Mouse (Mus musculus) embryonic facial prominence, embryonic 12.5 days (tissue): ENCODE results near the gene Myo1e. TPM values are rescaled to one million over a fixed set of nuclear protein-coding genes. Genes with fewer than 3 reads are reported as not detected.

Source experiments
- ATAC-seq: fragments of 200-750 bp; cut with Nextera tagmentation; 2 replicates; pipeline ENCODE4 v1.8.0; 2017; ENCODE audit not compliant: insufficient number of reproducible peaks, insufficient read depth, low FRiP score, low TSS enrichment
- H3K27ac ChIP-seq: fragments of 300-500 bp; sonication (generic); 2 replicates; pipeline ENCODE4 v1.5.1; 2016; ENCODE audit warnings: mild to moderate bottlenecking
- H3K27me3 ChIP-seq: fragments of 300-500 bp; sonication (generic); 2 replicates; pipeline ENCODE4 v1.6.1; 2016; ENCODE audit warnings: mild to moderate bottlenecking, moderate library complexity
- H3K36me3 ChIP-seq: fragments of 300-500 bp; sonication (generic); 2 replicates; pipeline ENCODE4 v1.6.1; 2016; ENCODE audit warnings: mild to moderate bottlenecking
- H3K4me1 ChIP-seq: fragments of 300-500 bp; sonication (generic); 2 replicates; pipeline ENCODE4 v1.6.1; 2016
- H3K4me2 ChIP-seq: fragments of 300-500 bp; sonication (generic); replicated peaks from 2 replicates; pipeline ENCODE4 v1.6.1; 2016; ENCODE audit warnings: mild to moderate bottlenecking, moderate library complexity
- H3K4me3 ChIP-seq: fragments of 300-500 bp; sonication (generic); 2 replicates; pipeline ENCODE4 v1.5.1; 2016; ENCODE audit warnings: mild to moderate bottlenecking
- H3K9ac ChIP-seq: fragments of 300-500 bp; sonication (generic); 2 replicates; pipeline ENCODE4 v1.6.1; 2016; ENCODE audit warnings: mild to moderate bottlenecking, moderate library complexity
- H3K9me3 ChIP-seq: fragments of 300-500 bp; sonication (generic); 2 replicates; pipeline ENCODE4 v1.6.1; 2016; ENCODE audit warnings: mild to moderate bottlenecking, moderate library complexity
- WGBS: fragments of 180-500 bp; shearing (Covaris S2); methylation state at CpG from one replicate; pipeline ENCODE4 v1.1.7; 2016; 5-methylcytosine and 5-hydroxymethylcytosine counted together
- polyA plus RNA-seq: library from polyadenylated mRNA; unstranded; fragments of >200 nt; fragmentation: Nextera tagmentation; extraction: Ambion mirVana; gene quantifications from 2 replicates; pipeline ENCODE4 v1.2.1, GENCODE M21; 2016

The Myo1e gene
- polyA plus RNA-seq, 1 experiment from 2014 or later = 21.0 TPM

DNA sequence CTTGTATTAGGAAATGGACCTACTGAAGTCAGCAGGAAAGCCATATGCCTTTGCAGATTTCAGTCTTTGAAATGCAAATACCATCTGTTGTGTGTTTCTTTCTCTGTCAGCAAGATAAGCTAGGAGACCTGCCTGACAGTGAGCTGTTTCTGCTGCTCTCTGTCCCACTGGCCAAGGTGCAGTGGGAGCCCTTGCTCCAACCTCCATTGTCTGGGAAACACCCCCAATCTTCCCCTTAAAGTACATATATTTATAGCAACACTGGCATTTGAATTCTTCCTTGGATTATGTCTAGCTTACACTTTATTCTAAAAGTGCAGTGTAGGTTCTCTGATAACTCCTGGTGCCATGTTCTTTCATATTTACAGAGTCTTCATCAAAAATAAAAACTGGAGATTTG is 131.7 kb downstream of the Myo1e start:
- no peaks in the 10 kb centered on the region for H3K9me3 ChIP-seq
- H3K36me3 ChIP-seq = peaks cover 61% of the 10 kb centered on the region
- H3K4me2 ChIP-seq = no peak overlapping the region
- H3K4me1 ChIP-seq = no peaks in the 10 kb centered on the region
- H3K4me3 ChIP-seq = no peak overlapping the region
- no peak overlapping the region for H3K27ac ChIP-seq
- no peak for ATAC-seq
- no peak overlapping the region for H3K9ac ChIP-seq
- no peaks in the 10 kb centered on the region for H3K27me3 ChIP-seq

DNA sequence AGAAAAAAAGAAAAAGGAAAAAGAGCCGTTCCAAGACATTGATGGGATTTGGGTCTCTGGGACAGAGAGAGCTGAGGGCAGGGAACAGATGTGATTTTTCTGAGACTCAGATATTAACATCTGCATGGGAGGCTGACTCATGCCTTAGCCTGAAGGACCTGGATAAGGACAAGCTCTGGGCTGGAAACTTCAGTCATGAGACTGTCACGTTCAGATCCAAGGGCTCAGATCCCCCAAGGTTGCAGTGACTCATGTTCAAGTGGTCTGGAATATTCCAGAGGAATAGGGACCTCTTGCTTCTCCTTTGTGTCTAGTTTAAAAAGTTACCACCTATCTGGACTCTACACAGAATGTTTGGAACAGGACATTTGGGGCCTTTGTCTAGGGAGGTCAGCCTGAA is 142.1 kb downstream of the Myo1e start:
- Histone ChIP-seq H3K4me2 (no peak overlapping the region), H3K36me3 (peaks cover 14% of the 10 kb centered on the region), H3K9me3 (no peaks in the 10 kb centered on the region)

DNA sequence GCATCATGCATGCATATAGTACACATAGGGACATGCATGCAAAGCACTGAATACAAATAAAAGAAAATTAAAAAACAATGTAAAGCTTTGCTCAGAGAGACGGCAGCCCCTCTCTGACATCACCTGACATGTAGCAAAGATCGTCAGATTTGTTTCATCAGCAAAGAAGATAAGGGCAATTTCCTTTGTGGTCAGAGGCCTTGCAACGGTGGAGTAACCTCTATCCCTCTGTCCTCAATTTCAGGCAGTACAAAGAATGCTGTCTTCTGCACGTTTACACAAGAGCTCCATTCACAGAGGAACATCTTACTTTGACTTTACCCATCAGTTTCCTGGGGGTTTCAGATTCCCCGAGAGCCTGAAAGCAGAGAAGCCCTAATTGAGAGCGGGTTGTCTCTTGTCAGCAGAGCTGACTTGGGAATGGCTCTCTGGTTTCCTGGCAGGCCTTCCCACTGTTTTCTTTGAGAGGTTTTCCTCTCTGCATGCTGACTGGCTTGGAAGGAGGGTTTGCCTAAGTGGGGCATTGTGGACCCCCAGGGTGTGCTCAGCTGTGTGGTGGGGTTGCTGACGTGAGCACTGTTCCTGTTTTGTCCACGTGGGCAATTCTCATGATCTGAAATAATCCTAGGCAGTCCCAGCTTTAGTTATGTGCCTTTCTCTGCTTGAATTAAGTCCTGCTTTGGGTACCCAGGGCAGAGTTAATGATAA is 144.6 kb downstream of the Myo1e start:
- Histone ChIP-seq H3K36me3 (peaks cover 21% of the 10 kb centered on the region), H3K4me3 (no peak overlapping the region), H3K27me3 (no peaks in the 10 kb centered on the region), H3K4me1 (peaks cover 15% of the 10 kb centered on the region), H3K4me2 (no peak overlapping the region), H3K9me3 (no peaks in the 10 kb centered on the region), H3K9ac (no peak overlapping the region), H3K27ac (peak overlapping the region; percentile 69)
- ATAC-seq = 0 out of 2 replicates have a peak, but pooled peaks have one; percentile 60
- WGBS = 11% methylated on average over 8 of the region's 8 CpGs

More for the DNA sequence above, 142.1 kb downstream of the Myo1e start:
- 87% methylated on average over 2 of the region's 2 CpGs for WGBS
- Histone ChIP-seq H3K9ac (no peak overlapping the region), H3K27me3 (no peaks in the 10 kb centered on the region), H3K27ac (no peak overlapping the region), H3K4me1 (peaks cover 9% of the 10 kb centered on the region), H3K4me3 (no peak overlapping the region)
- no peak for ATAC-seq

DNA sequence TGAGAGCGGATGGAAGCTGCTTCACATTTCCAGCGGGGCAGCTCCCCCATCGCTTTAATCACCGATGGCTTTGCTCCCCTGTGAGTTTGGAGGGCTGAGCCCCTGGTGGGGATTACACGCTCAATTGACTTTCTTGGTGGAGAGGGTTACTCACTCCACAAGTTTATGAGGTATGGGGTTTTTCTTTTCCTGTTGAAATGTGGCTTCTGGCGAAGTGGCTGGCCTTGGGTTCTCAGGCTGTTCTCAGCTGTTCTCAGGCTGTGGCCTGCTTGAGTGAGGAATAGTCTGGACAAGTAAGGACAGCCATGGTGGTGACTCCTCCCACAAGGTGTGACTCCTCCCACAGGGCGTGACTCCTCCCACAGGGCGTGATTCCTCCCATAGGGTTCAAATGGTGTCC is 149.1 kb downstream of the Myo1e start:
- Histone ChIP-seq H3K4me1 (peaks cover 15% of the 10 kb centered on the region), H3K9ac (no peak overlapping the region), H3K27ac (no peak overlapping the region), H3K4me2 (no peak overlapping the region), H3K27me3 (no peaks in the 10 kb centered on the region), H3K4me3 (no peak overlapping the region), H3K9me3 (0 out of 2 replicates have a peak, but pooled peaks cover 3% of the 10 kb centered on the region), H3K36me3 (peaks cover 30% of the 10 kb centered on the region)
- peak; percentile 35; the same call in 1 of the 2 replicates for ATAC-seq
- 39% methylated on average over 8 of the region's 8 CpGs for WGBS

DNA sequence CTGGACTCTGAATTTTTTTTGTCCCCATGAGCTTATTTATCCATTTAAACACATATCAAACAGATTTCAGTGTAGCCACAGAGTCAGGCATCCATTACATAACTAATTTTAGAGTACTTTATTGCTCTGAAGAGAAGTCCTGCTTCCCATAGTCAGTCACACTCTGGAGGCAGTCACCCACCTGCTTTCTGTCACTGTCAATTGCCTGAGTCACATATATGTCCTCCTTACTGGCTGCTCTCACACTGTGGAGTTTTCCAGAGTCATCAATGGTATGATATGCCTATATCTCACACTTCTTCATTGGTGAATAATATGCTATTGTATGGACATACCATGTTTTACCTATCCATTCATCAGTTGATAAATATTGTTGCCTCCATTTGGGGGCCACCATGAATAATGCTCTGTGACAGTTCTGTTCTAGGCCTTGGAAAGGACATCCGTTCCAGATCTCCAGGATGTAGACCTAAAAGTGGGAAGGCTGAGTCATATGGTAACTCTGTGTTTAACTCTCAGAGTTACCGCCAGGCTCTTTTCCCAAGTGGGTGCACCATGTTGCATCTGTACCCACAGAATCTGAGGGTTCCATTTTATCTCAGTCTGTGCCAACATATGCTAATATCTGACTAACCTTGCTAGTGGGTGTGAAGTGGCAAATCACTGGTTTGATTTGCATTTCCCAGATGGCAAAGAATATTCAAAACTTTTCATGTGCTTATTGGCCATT is 152.4 kb downstream of the Myo1e start:
- H3K4me1 ChIP-seq = peaks cover 6% of the 10 kb centered on the region; the same call in 1 of the 2 replicates
- no peaks in the 10 kb centered on the region for H3K27me3 ChIP-seq
- 93% methylated on average over 2 of the region's 2 CpGs for WGBS
- H3K27ac ChIP-seq = no peak overlapping the region
- H3K36me3 ChIP-seq = peaks cover 25% of the 10 kb centered on the region
- no peak overlapping the region for H3K4me2 ChIP-seq
- ATAC-seq = no peak
- H3K9me3 ChIP-seq = 0 out of 2 replicates have a peak, but pooled peaks cover 3% of the 10 kb centered on the region
- H3K4me3 ChIP-seq = no peak overlapping the region
- H3K9ac ChIP-seq = no peak overlapping the region

DNA sequence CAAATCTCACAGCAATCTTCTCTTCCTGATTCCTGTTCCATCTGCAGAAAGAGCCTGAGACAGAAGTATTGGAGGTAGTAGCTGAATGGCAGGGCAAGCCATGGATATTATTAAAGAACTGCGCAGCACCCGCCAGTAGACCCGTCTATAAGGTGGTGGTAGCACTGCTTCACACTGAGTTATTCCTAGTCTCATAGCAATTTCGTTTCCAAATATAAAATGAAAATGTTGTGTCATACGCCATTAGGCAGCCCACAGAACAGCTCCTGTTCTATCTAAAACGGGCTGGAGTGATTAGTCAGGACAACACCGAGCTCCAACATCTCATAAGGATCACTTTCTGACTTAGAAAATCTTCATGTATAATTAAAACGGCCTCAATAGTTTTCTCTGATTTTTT is 157.6 kb downstream of the Myo1e start:
- Histone ChIP-seq H3K9me3 (no peaks in the 10 kb centered on the region), H3K4me3 (no peak overlapping the region), H3K4me1 (no peaks in the 10 kb centered on the region), H3K9ac (no peak overlapping the region), H3K27me3 (no peaks in the 10 kb centered on the region), H3K27ac (no peak overlapping the region), H3K36me3 (peaks cover 21% of the 10 kb centered on the region), H3K4me2 (no peak overlapping the region)
- 94% methylated on average over 8 of the region's 8 CpGs for WGBS
- ATAC-seq = no peak

DNA sequence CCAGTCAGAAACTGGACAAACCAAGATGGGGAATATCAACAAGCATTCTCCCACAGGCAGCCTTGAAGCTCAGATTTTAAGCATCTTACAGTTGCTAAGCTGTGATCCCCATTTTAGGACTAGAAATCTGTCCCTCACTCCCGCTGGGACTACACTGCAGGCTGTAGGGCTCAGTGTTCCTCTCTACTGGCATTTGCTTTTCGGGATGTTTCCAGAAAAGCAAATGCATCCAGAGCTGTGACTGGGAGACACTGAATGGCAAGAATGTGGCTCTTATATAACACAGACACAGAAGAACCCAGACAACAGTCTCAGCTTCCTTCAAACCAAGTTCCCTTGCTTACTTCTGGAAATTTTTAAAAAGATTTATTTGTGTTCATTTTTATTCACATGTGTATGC is 158.8 kb downstream of the Myo1e start:
- WGBS = 80% methylated on average over 2 of the region's 2 CpGs

DNA sequence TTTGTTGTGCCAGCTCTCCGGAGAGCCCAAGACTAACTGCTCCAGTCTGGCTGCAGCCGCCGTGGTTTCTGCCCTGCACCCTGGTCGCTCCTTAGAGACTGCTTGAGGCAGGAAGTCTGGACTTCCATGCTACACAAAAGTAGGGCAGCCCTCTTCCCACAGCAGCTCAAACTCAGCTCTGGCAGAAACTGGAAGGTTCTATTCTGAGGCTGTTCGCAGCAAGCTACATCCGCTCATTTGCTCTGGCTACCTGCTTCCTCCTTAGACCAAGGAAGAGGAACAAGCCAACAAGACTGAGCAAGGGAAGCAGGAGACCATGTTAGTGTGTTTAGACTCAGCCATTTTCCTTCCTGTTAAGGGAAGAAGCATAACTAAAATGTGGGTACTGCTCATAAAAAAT is 159.7 kb downstream of the Myo1e start:
- no peaks in the 10 kb centered on the region for H3K4me1 ChIP-seq
- no peaks in the 10 kb centered on the region for H3K27me3 ChIP-seq
- H3K4me3 ChIP-seq = no peak overlapping the region
- H3K9me3 ChIP-seq = no peaks in the 10 kb centered on the region
- peaks cover 26% of the 10 kb centered on the region for H3K36me3 ChIP-seq
- ATAC-seq = no peak
- no peak overlapping the region for H3K4me2 ChIP-seq
- no peak overlapping the region for H3K9ac ChIP-seq
- 92% methylated on average over 6 of the region's 6 CpGs for WGBS
- H3K27ac ChIP-seq = no peak overlapping the region

More for the DNA sequence above, 158.8 kb downstream of the Myo1e start:
- H3K4me2 ChIP-seq = no peak overlapping the region
- H3K27ac ChIP-seq = no peak overlapping the region
- peaks cover 26% of the 10 kb centered on the region for H3K36me3 ChIP-seq
- H3K9ac ChIP-seq = no peak overlapping the region
- no peaks in the 10 kb centered on the region for H3K9me3 ChIP-seq
- H3K4me1 ChIP-seq = no peaks in the 10 kb centered on the region
- no peaks in the 10 kb centered on the region for H3K27me3 ChIP-seq
- ATAC-seq = no peak
- no peak overlapping the region for H3K4me3 ChIP-seq

DNA sequence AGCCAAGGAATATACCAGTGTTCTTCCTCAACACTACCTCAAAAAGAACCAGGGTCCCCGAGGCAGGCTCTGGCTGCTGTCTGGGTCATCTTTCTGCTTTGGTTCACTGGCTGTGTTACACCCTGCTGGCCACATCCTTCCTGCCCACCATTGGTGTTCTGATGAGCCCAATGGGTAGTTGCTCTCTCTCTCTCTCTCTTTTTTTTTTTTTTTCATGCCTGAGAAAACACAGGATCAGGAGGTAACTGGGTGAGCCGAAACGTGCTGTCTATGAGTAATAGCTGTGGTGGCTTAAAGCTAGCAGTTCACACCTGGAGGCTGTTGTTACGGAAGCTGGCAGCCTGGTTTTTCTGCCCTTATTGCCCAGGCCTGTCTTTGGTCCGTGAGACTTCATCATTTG is 164.5 kb downstream of the Myo1e start:
- H3K9me3 ChIP-seq = no peaks in the 10 kb centered on the region
- no peak for ATAC-seq
- no peaks in the 10 kb centered on the region for H3K4me1 ChIP-seq
- H3K27ac ChIP-seq = no peak overlapping the region
- H3K4me3 ChIP-seq = no peak overlapping the region
- no peak overlapping the region for H3K4me2 ChIP-seq
- 83% methylated on average over 5 of the region's 5 CpGs for WGBS
- no peak overlapping the region for H3K9ac ChIP-seq
- no peaks in the 10 kb centered on the region for H3K27me3 ChIP-seq
- H3K36me3 ChIP-seq = peaks cover 26% of the 10 kb centered on the region

DNA sequence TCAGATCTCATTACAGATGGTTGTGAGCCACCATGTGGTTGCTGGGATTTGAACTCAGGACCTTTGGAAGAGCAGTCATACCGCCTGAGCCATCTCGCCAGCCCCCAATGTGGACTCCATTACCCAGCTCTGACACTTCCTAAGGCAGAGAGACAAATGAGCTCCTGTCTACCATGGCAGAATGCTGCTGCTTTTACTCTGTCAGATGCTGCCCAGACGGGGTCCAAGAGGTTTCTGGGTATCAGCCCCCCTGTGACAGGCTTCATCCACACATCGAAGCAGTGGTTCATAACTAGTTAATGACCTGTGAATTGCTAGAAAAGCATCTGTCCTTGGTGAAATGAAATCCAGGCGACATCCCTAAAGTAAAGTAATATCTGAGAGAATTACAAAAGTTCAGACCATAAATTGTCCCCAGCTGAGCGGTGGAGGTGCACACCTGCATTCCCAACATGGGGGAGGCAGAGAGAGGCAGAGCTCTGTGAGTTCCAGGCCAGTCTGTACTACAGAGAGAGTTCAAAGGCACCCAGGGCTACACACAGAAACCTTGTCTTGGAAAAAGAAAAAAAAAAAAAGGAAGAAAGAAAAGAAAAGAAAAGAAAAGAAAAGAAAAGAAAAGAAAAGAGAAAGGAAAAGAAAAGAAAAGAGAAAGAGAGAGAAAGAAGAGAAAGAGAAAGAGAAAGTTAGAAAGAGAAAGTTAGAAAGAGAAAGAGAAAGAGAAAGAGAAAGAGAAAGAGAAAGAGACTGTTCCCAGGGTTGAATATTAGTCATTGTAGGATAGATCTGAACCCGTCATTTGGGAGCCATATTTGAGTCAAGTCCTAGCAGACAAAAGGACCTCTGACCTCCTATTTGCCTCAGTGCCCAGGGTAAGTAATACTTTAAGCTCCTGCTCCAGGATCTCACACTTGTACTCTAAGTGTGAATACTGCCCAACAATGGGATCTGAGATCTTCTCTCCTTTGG is 172.6 kb downstream of the Myo1e start:
- Histone ChIP-seq H3K9ac (no peak overlapping the region), H3K4me3 (no peak overlapping the region), H3K9me3 (no peaks in the 10 kb centered on the region), H3K27me3 (no peaks in the 10 kb centered on the region), H3K4me2 (no peak overlapping the region), H3K27ac (no peak overlapping the region), H3K36me3 (peaks cover 41% of the 10 kb centered on the region), H3K4me1 (no peaks in the 10 kb centered on the region)
- WGBS = 69% methylated on average over 7 of the region's 7 CpGs
- ATAC-seq = no peak

DNA sequence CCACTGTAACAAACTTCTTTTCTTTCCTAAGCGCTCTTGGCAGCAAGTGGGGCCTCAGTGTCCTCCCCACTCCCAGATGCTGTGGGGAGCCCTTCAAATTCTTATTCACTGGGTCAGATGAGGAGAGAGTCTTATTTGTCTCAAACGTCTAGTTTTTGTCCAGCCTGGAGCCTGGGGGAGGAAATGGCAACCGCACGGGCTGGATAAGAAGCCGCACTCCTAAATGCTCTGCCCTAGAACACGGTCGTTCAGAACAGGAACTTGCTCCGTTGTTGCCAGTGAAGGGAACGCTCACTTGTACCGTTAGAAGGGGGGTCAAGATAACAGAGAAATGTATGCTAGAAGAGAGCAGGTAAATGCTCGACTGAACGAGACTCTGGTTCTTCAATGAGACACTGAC is 174.9 kb downstream of the Myo1e start:
- 86% methylated on average over 12 of the region's 12 CpGs for WGBS
- no peak overlapping the region for H3K4me3 ChIP-seq
- H3K27me3 ChIP-seq = no peaks in the 10 kb centered on the region
- H3K4me1 ChIP-seq = no peaks in the 10 kb centered on the region
- no peak overlapping the region for H3K9ac ChIP-seq
- no peak for ATAC-seq
- H3K36me3 ChIP-seq = peaks cover 29% of the 10 kb centered on the region
- no peaks in the 10 kb centered on the region for H3K9me3 ChIP-seq
- no peak overlapping the region for H3K27ac ChIP-seq
- H3K4me2 ChIP-seq = no peak overlapping the region
